ENCODE assay signal across 14 mouse cellular contexts in the genomic region with DNA sequence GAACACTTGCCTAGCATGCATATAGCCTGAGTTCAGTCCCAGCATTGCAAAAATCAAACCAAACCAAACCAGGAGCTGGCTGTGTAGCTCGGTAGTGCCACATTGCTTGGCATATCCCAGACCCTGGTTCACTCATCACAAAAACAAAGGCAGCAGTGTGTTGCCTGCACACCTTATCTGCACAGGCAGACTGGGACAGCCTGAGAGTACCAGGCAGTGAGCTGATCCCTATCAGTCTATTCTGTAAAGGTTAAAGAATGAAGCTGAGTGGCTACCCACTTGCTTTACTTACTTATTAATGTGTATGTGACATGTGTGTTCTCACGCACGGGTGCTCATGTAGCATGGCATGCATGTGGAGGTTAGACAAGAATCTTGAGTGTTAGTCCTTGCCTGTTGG.
"Had no signal": no experiment of that assay in that cellular context is flagged by ENCODE, and none has a peak within 500 bp of the region (broad histone marks: within the 10 kb centered on the region; RNA-seq: fewer than 3 reads in every experiment).

No protein-coding gene starts in this region.

- ATAC-seq: inflammation-experienced regulatory T-cells, adult 6 months; midbrain, embryonic 15.5 days had no signal

- H3K9ac ChIP-seq: kidney, embryonic 15.5 days; limb, embryonic 13.5 days; midbrain, embryonic 15.5 days; neural tube, embryonic 13.5 days; stomach, embryonic 15.5 days had no signal

- H3K9me3 ChIP-seq: kidney, embryonic 15.5 days; limb, embryonic 13.5 days; midbrain, embryonic 10.5 days; midbrain, embryonic 15.5 days; neural tube, embryonic 13.5 days; stomach, embryonic 15.5 days had no signal

- H3K4me2 ChIP-seq: kidney, embryonic 15.5 days; limb, embryonic 13.5 days; midbrain, embryonic 15.5 days; neural tube, embryonic 13.5 days; stomach, embryonic 15.5 days had no signal

- H3K4me3 ChIP-seq: kidney, embryonic 15.5 days; limb, embryonic 13.5 days; midbrain, embryonic 10.5 days; midbrain, embryonic 15.5 days; neural tube, embryonic 13.5 days; stomach, embryonic 15.5 days had no signal

- H3K27me3 ChIP-seq: kidney, embryonic 15.5 days; limb, embryonic 13.5 days; midbrain, embryonic 15.5 days; neural tube, embryonic 13.5 days; stomach, embryonic 15.5 days had no signal

- H3K27ac ChIP-seq: kidney, embryonic 15.5 days; limb, embryonic 13.5 days; midbrain, embryonic 10.5 days; midbrain, embryonic 15.5 days; neural tube, embryonic 13.5 days; stomach, embryonic 15.5 days had no signal

- H3K36me3 ChIP-seq: midbrain, embryonic 10.5 days; midbrain, embryonic 15.5 days; stomach, embryonic 15.5 days had no signal

- DNase-seq: kidney, adult 18-20 months; kidney, postnatal 14 days; left cerebral cortex, postnatal 4 days; lung, adult 18-20 months; retina, postnatal 1 day; right cerebral cortex, postnatal 14 days; thymus, postnatal 4 days had no signal
